21 mouse cellular contexts compared by ENCODE assay signal in genomic region chr17:50674580-50674979, GRCm38 (mm10).
A peak's percentile ranks its signal among the peaks of the same experiment; 100 is the strongest.
DNase-seq lines count a peak whose midpoint lies in the region; ATAC-seq and TF ChIP-seq lines count a peak whose summit lies in the region.
"Had no signal": no experiment of that assay in that cellular context is flagged by ENCODE, and none has a peak within 500 bp of the region (broad histone marks: within the 10 kb centered on the region; RNA-seq: fewer than 3 reads in every experiment).

No protein-coding gene starts in this region.

- no peaks in the 10 kb centered on the region for H3K9me3 ChIP-seq in lung, postnatal 0 days (ENCODE audit: low read length)
- H3K9me3 ChIP-seq: embryonic facial prominence, embryonic 10.5 days; forebrain, embryonic 15.5 days had no signal

- H3K9ac ChIP-seq in lung, postnatal 0 days (replicated peaks; ENCODE audit: low read depth): no peak overlapping the region
- H3K9ac ChIP-seq: forebrain, embryonic 15.5 days had no signal

- peak overlapping the region; percentile 21; the same call in 1 of the 2 replicates for H3K27ac ChIP-seq in lung, postnatal 0 days (ENCODE audit: low read length)
- H3K27ac ChIP-seq in thymus, adult 2 months (ENCODE audit: control insufficient read depth, insufficient read depth, low read length): no peak overlapping the region
- H3K27ac ChIP-seq: embryonic facial prominence, embryonic 10.5 days; forebrain, embryonic 15.5 days; hindbrain, postnatal 0 days had no signal

- no peak for TF ChIP-seq CTCF in lung, postnatal 0 days (IDR thresholded peaks at IDR 0.05)
- TF ChIP-seq CTCF in thymus, adult 2 months (IDR thresholded peaks at IDR 0.05; ENCODE audit: borderline replicate concordance, control insufficient read depth, extremely low read depth, insufficient read depth, low read length, poor library complexity): no peak

- no peak for TF ChIP-seq EP300 in lung, postnatal 0 days (IDR thresholded peaks at IDR 0.05)

- peak; percentile 18 to 19 for DNase-seq in layer of hippocampus, postnatal 36 days
- no peak for DNase-seq in layer of hippocampus, postnatal 25 days (ENCODE audit: extremely low spot score in 1 of 2, low spot score in 1 of 2)
- DNase-seq in lung, postnatal 0 days (ENCODE audit: low spot score): no peak
- no peak for DNase-seq in lung, postnatal 25 days (ENCODE audit: low spot score)
- no peak for DNase-seq in thymus, adult 2 months
- no peak for DNase-seq in embryo, embryonic 9.5 days (ENCODE audit: extremely low spot score)
- DNase-seq: cerebellum, adult 18-20 months; cerebellum, postnatal 36 days; gastrocnemius, postnatal 25 days; heart, postnatal 10 days; kidney, postnatal 36 days; lung, adult 2 months; midbrain, embryonic 14.5 days; thymus, adult 18-20 months; thymus, postnatal 4 days had no signal

- H3K36me3 ChIP-seq in lung, postnatal 0 days (ENCODE audit: insufficient read depth, low read length): no peaks in the 10 kb centered on the region
- no peaks in the 10 kb centered on the region for H3K36me3 ChIP-seq in thymus, adult 2 months (ENCODE audit: control insufficient read depth, insufficient read depth, low read length)
- H3K36me3 ChIP-seq: forebrain, embryonic 15.5 days had no signal

- no peak for TF ChIP-seq POLR2A in thymus, adult 2 months (IDR thresholded peaks at IDR 0.05; ENCODE audit: control insufficient read depth, extremely low read depth, insufficient read depth, low read length, poor library complexity)

- ATAC-seq in lung, postnatal 0 days: no peak
- ATAC-seq in granulocyte monocyte progenitor cell, adult 5-6 weeks (replicated peaks; ENCODE audit: poor library complexity, severe bottlenecking): peak; percentile 57
- ATAC-seq: forebrain, embryonic 15.5 days; hindbrain, postnatal 0 days; intestine, embryonic 16.5 days had no signal

- no peak overlapping the region for H3K4me3 ChIP-seq in lung, postnatal 0 days (ENCODE audit: low read depth, low read length)
- H3K4me3 ChIP-seq in thymus, adult 2 months (ENCODE audit: control insufficient read depth, insufficient read depth, low read length): no peak overlapping the region
- H3K4me3 ChIP-seq: embryonic facial prominence, embryonic 10.5 days; forebrain, embryonic 15.5 days had no signal

- no peaks in the 10 kb centered on the region for H3K27me3 ChIP-seq in lung, postnatal 0 days (replicated peaks; ENCODE audit: insufficient read depth, low read length)
- H3K27me3 ChIP-seq in thymus, adult 2 months (ENCODE audit: control insufficient read depth, insufficient read depth, low read length): no peaks in the 10 kb centered on the region
- H3K27me3 ChIP-seq: forebrain, embryonic 15.5 days had no signal

- H3K4me2 ChIP-seq in lung, postnatal 0 days (replicated peaks; ENCODE audit: low read depth, low read length): no peak overlapping the region
- H3K4me2 ChIP-seq: forebrain, embryonic 15.5 days; heart, embryonic 11.5 days had no signal

- no peaks in the 10 kb centered on the region for H3K4me1 ChIP-seq in lung, postnatal 0 days (ENCODE audit: insufficient read depth, low read depth, low read length)
- H3K4me1 ChIP-seq in thymus, adult 2 months (replicated peaks; ENCODE audit: control insufficient read depth, insufficient read depth, low read length): peaks cover 8% of the 10 kb centered on the region

- 73% methylated on average over 7 of the region's 7 CpGs for whole genome bisulfite sequencing in lung, postnatal 0 days
- WGBS in thymus, adult 2 months: 83% methylated on average over 7 of the region's 7 CpGs

Comparison
In these comparisons a context has a peak if more than half of its experiments do, and no peak if none do; other contexts are left out.
1. DNase-seq: peak in layer of hippocampus, postnatal 36 days (2 of 2); none in layer of hippocampus, postnatal 25 days (0 of 2), lung, postnatal 0 days (single experiment), lung, postnatal 25 days (single experiment), thymus, adult 2 months (single experiment) and embryo, embryonic 9.5 days (single experiment).